Mouse (Mus musculus) brain, adult 2 months (tissue): ENCODE measurements around the gene Iqck.

Experiments
- DNase-seq: peaks from one replicate; pipeline ENCODE4 v3.0.0; 2011; ENCODE audit warnings: low read depth, low spot score

The Iqck gene

GRCm38 (mm10) chr7:118989275-118989856 lies 133.8 kb downstream of the Iqck start:
- peak; percentile 72 for DNase-seq

- peak; percentile 96 for DNase-seq
Measured at GRCm38 (mm10) chr7:118990282-118990681, 134.7 kb downstream of the Iqck start.

- no peak for DNase-seq
Measured at GRCm38 (mm10) chr7:118991341-118991884, 135.9 kb downstream of the Iqck start.

DNA sequence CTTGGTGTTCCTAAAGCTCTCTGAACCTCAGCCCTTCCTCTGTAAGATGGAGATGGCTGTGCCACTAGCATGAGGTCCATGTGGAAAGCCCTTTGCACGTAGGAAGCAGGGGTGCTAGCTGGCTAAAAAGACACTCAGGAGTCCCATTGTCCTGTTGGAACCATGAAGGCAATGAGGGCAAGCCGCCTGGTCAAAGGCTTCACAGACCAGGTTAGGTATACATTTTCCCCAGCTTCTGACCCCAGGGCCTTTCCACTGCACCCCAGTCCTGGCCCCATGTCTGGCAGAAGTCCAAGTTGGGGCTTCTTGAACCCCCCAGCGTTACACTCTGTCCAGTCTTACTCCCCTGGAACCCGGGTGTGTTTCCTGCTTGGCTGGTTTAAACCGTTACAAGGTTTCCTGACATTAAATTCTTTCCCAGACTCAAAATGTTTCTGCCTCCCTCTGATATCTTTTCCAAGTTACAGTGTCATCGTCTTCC lies 136.6 kb downstream of the Iqck start:
- DNase-seq: no peak

DNA sequence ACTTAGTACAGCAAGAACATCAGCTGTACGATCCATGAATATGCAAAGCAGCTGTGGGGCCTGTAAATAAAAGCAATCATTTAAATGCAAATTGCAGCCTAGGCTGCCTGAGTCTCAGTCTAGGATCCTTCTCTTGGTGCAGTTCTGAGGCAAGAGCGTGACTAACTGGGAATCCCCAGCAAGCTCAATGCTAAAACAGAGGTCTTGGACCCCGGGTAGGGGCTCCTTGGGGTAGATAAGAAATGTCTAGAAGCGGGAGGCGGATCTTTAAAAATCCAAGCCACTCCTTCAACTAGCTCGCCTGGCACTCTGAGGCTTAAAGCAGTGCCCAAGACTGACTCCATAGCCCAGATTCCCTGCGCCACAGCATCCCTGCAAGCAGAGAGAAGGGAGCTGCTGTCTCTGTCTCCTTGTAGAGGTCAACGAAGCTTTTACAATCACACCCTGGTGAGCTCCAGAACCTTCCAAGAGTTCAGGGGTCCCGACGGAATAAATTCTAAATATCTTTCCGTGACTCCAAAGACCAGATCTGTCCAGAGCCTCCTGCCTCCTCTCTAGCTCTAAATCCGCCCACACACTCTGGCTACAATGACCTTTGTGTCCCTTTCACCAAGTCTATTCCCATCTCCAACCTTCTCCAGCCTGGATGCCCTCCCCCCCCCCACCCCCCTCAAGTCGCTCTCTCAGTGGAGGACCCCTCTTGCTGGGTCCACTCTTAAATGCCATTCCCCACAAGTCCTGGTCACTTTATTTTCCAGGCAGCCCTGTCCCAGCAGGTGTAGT lies 137.3 kb downstream of the Iqck start:
- peak; percentile 68 for DNase-seq

DNA sequence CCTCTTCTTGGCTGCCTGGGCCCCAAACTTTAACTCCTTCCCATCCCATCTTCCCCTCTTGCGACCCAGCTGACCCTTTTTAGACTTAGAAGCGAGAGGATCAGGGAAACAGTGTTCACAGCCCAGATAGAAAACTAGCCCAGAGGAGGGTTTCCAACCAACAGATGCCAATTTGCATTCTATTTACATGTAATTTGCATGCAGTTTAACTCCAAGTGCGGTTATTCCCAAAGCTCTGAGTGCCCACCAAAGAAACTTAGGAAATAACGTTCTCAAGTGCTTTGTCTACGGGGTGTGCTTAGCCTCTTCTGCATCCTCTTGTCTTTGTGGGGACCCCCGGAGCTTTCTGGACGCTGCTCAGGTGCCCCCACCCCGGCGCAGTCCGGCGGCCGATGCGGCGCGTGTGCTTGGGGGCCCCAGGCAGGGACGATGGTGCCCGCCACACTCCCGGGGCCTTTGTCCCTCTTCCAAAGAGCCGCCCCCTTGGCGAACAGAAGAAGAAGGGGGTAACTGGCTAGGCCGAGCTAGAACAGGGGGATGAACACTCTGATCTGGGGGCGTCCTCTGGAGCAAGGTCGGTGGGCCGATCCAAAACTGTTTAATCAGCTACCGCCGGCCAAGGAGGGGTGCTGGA lies 138.2 kb downstream of the Iqck start:
- DNase-seq: peak; percentile 59

DNA sequence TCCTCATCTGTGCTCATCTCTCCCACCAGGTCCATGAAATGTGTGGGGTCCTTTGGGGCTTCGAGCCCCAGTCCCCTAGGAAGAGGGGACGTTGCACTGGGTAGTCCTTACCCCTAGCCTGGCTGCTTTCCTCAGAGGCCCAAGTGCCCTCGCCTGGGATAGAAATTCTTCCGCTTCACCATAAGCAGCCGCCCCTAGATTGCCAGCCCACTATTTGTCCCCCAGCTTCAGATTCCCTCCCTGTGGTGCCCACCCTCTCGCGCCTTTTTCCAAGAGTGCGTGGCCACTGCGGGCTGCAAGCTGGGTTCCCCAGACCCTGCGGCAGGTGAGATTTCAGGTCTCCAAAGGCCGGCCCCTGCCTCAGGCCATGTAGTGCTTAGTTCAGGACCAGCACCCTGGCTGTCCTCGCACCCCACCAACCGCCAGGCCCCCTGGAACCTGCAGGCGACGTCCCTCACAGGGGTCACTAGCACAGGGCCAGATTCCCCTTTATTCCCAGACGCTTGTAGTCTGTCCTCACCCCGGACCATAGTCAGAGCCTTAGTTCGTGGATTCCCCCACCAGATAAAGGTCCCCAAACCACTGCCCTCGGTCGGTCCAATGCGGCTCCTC lies 138.8 kb downstream of the Iqck start:
- no peak for DNase-seq

GRCm38 (mm10) chr7:118995007-118995406 lies 139.5 kb downstream of the Iqck start, which contains the start of gene Gprc5b:
Gene Gprc5b, minus strand, starts transcription at chr7:118995211.
- peak; percentile 93 for DNase-seq

- DNase-seq: peak; percentile 44
Measured at GRCm38 (mm10) chr7:118995671-118996070, 140.1 kb downstream of the Iqck start.

- peak; percentile 95 for DNase-seq
Measured at GRCm38 (mm10) chr7:118996137-118996837, 140.7 kb downstream of the Iqck start.

DNA sequence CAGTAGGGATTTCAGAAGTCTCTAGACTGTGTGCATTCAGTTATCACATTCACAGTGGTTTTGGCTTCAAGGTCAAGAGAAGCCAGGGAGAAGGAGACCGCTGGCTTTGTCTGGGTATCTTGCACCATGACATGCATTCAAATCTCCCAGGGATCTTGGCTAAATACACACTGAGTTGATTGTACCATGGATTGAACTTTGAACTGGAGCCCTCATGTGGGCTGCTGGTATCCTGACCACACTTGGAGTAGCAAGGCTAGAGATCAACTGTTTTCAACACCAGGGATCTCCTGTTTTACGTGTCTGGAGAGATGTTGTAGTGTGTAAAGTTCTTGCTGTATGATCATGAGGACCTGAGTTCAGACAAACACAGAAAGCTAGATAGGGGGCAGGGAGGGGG lies 144.3 kb downstream of the Iqck start:
- DNase-seq: no peak

- no peak for DNase-seq
Measured at GRCm38 (mm10) chr7:119001965-119002364, 146.4 kb downstream of the Iqck start.

DNA sequence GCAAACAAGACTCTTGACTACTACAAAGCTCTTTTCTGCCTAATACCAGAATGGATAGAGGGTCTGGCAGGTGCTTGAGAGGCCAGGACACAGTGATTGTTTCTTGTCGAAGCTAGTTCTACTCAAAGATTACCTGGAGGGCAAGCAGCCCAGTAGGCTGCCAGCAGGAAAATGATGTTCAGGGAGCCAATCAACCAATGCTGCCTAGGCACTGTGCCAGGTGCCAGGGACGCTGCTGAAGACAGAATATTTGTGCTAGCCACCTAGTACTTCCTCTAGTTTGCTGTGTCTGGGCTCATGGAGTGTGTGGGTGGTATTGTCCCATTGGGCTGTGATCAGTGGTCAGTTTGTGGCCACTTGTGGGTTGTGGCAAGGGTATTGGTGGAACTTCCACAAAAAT lies 146.9 kb downstream of the Iqck start:
- DNase-seq: no peak

- peak; percentile 68 for DNase-seq
Measured at GRCm38 (mm10) chr7:119010854-119011529, 155.4 kb downstream of the Iqck start.

DNA sequence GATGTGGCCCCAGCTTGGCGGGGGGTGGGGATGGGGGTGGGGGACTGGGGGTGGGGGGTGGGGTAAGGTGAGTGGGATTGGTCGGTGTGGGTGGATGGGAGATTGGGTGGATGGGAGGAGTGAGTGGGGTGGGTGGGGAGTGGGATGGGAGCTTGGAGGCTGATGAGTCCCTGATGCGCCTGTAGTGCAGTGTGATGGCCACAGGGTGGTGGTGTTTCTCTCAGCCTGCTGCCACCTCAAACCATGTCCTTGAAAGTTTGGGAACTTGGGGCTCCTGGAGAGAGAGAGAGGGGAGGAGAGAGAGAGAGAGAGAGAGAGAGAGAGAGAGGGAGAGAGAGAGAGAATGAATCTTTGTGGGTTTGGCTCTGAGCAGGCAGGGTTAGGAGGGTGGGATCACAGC lies 160.2 kb downstream of the Iqck start:
- peak; percentile 62 for DNase-seq

DNA sequence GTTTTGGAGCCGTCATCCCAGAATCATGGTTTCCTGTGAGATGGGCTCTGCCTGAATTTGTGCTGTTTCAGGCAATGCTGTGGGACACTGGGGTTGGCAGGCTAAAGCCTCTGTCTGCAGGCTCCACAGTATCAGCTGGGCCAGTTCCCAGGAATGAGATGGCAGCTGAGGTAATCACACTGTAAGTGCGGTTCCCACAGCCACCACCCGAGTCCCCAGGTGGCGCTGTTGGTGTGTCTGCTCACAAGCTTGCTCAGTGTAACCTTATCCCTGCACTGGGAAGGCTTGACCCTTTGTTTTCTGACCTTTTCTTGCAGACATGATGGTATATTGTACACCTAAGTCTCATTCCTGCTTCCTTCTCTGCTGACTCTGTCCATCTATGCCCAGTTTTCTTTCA lies 164.0 kb downstream of the Iqck start:
- peak; percentile 85 for DNase-seq
